Mouse (Mus musculus) spleen, embryonic (tissue): ENCODE data around the gene Sgpp2.

ENCODE experiments used
- CTCF ChIA-PET: fragments of 350-600 bp; sonication (Branson Sonifier 250); formaldehyde crosslinking; loops from one replicate; lab custom pipeline; 2022; lab: Charles Lee

Sgpp2 gene

GRCm38 (mm10) chr1:78338212-78338611, 28.1 kb downstream of the Sgpp2 start:
- CTCF ChIA-PET = no interaction called here

- CTCF ChIA-PET = no interaction called here
These were observed 29.8 kb downstream of the Sgpp2 start for GRCm38 (mm10) chr1:78339941-78340340.

- CTCF ChIA-PET = interaction anchor here (0.5 kb wide), 1 partner anchor 1061 kb away, joined by 4 read pairs; no protein-coding TSS in a partner anchor
These were observed 30.4 kb downstream of the Sgpp2 start for GRCm38 (mm10) chr1:78340584-78340983.

- CTCF ChIA-PET = no interaction called here
These were observed 37.2 kb downstream of the Sgpp2 start for GRCm38 (mm10) chr1:78347317-78347806.

- CTCF ChIA-PET = no interaction called here
These were observed 39.1 kb downstream of the Sgpp2 start for GRCm38 (mm10) chr1:78349219-78349618.

GRCm38 (mm10) chr1:78353254-78353653, 43.1 kb downstream of the Sgpp2 start:
- CTCF ChIA-PET = no interaction called here

GRCm38 (mm10) chr1:78355123-78355522, 45.0 kb downstream of the Sgpp2 start:
- CTCF ChIA-PET = no interaction called here

- CTCF ChIA-PET = no interaction called here
These were observed 47.3 kb downstream of the Sgpp2 start for GRCm38 (mm10) chr1:78357415-78357814.

- CTCF ChIA-PET = no interaction called here
These were observed 47.7 kb downstream of the Sgpp2 start for GRCm38 (mm10) chr1:78357868-78358267.

- CTCF ChIA-PET = no interaction called here
These were observed 54.1 kb downstream of the Sgpp2 start for GRCm38 (mm10) chr1:78363965-78364889.

GRCm38 (mm10) chr1:78367806-78368205, 57.7 kb downstream of the Sgpp2 start:
- CTCF ChIA-PET = no interaction called here

- CTCF ChIA-PET = no interaction called here
These were observed 60.0 kb downstream of the Sgpp2 start for GRCm38 (mm10) chr1:78370121-78370520.

- CTCF ChIA-PET = no interaction called here
These were observed 61.6 kb downstream of the Sgpp2 start for GRCm38 (mm10) chr1:78371569-78372236.

GRCm38 (mm10) chr1:78372316-78372715, 62.2 kb downstream of the Sgpp2 start:
- CTCF ChIA-PET = no interaction called here

- CTCF ChIA-PET = no interaction called here
These were observed 63.7 kb downstream of the Sgpp2 start for GRCm38 (mm10) chr1:78373836-78374235.

- CTCF ChIA-PET = no interaction called here
These were observed 64.9 kb downstream of the Sgpp2 start for GRCm38 (mm10) chr1:78375058-78375457.

- CTCF ChIA-PET = no interaction called here
These were observed 70.8 kb downstream of the Sgpp2 start for GRCm38 (mm10) chr1:78380950-78381349.

- CTCF ChIA-PET = no interaction called here
These were observed 77.7 kb downstream of the Sgpp2 start for GRCm38 (mm10) chr1:78387854-78388253.

GRCm38 (mm10) chr1:78388848-78389247, 78.7 kb downstream of the Sgpp2 start:
- CTCF ChIA-PET = no interaction called here

- CTCF ChIA-PET = no interaction called here
These were observed 85.1 kb downstream of the Sgpp2 start for GRCm38 (mm10) chr1:78395191-78395735.

- CTCF ChIA-PET = no interaction called here
These were observed 85.6 kb downstream of the Sgpp2 start for GRCm38 (mm10) chr1:78395737-78396136.

- CTCF ChIA-PET = no interaction called here
These were observed 86.3 kb downstream of the Sgpp2 start for GRCm38 (mm10) chr1:78396320-78396913.
